Mouse (Mus musculus): ENCODE data around the gene Sumo2. TPM values are rescaled to one million over a fixed set of nuclear protein-coding genes. Genes with fewer than 3 reads are reported as not detected.
"Not testable (repeated sequence)": the region's sequence is repeated elsewhere in the genome, so short reads cannot be mapped to it uniquely, and the experiment has no call there.

Sumo2 gene
- polyA plus RNA-seq, 1 experiment = 202 TPM

DNA sequence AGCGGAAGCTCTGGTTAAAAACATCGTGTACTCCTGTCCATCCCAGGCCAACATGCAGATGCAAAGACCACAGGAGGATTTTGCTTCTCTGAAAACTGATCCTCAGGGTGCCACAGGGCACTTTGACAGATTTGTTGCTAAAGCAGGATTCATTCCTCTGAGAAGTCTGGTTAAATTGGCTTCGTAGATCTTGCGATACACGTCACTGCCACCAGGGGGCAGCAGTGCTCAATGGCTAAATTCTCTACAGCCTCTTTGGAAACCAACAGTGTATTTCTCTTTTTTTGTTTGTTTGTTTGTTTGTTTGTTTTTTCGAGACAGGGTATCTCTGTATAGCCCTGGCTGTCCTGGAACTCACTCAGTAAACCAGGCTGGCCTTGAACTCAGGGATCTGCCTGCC lies 52.4 kb downstream of the Sumo2 start:
- 25% methylated on average over 6 of the region's 6 CpGs for WGBS
- Histone ChIP-seq H3K4me1 (ENCODE audit: control insufficient read depth, insufficient read depth, low read length) (peaks cover 1% of the 10 kb centered on the region; the same call in 1 of the 2 replicates), H3K4me3 (replicated peaks; ENCODE audit: control insufficient read depth, low read depth, low read length) (no peak overlapping the region), H3K27ac (ENCODE audit: control insufficient read depth, insufficient read depth, low read depth, low read length, poor library complexity) (no peak overlapping the region)
- TF ChIP-seq POLR2A (IDR thresholded peaks at IDR 0.05; ENCODE audit: borderline replicate concordance, control insufficient read depth, low read depth, low read length) (no peak), CTCF (IDR thresholded peaks at IDR 0.05; ENCODE audit: control insufficient read depth, insufficient read depth, low read length) (peak; percentile 88)

DNA sequence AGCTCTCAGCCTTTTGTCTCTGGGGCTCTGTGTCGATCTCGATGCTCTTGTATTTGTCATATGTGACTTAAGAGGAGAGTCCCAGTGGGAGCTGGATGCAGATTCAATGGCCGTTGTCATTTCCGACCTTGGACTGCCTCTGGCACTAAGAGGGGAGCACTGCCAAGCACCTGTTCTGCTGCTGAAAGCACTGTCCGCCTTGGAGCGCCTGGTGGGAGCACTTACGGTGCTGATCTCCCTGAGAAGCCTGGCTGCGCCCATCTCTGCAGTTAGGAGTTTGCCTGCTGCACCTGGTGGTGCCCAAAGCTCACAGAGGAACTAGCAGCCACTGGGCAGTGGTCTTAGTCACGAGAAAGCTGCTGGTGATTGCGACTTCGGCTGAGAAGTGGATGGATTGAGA lies 52.8 kb downstream of the Sumo2 start:
- 70% methylated on average over 11 of the region's 11 CpGs for WGBS
- H3K4me1 ChIP-seq (ENCODE audit: control insufficient read depth, insufficient read depth, low read length) = peaks cover 3% of the 10 kb centered on the region; the same call in 1 of the 2 replicates

DNA sequence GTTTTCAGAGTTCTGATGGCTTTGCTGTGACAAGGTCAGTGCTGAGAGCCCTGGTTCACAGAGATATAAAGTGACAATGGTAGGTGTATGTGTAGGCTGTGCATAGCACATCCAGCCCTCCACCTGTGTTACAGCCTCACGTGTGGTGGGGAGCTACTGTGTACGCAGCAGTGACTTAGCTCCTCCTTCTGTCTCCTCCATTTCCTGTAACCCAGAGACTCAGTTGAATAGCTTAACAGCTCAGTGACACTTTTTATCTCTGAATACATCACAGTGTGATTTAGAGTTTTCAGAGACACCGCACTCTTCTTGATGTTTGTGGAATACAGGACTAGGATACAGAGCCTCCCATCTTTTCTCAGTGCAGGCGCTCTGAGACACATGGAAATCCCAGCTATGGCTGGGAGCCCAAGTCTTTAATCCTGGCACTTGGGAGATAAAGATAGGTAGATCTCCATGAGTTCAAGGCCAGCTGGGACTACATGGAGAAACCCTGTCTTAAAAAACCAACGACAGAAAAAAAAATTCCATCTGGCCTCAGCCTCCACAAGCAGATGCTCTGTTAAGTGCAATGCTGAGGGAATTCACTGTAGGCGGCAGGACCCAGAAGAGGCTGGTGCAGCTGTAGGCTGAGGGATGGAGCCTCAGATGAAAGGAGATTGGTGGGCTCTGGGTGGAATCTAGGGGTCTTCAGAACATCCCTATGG lies 54.4 kb downstream of the Sumo2 start:
- WGBS = 79% methylated on average over 6 of the region's 6 CpGs
- TF ChIP-seq POLR2A (IDR thresholded peaks at IDR 0.05; ENCODE audit: borderline replicate concordance, control insufficient read depth, low read depth, low read length) (no peak), CTCF (IDR thresholded peaks at IDR 0.05; ENCODE audit: control insufficient read depth, insufficient read depth, low read length) (no peak)
- peaks cover 3% of the 10 kb centered on the region; the same call in 1 of the 2 replicates for H3K4me1 ChIP-seq (ENCODE audit: control insufficient read depth, insufficient read depth, low read length)

More for the DNA sequence above, 52.8 kb downstream of the Sumo2 start:
- H3K27ac ChIP-seq (ENCODE audit: control insufficient read depth, insufficient read depth, low read depth, low read length, poor library complexity) = no peak overlapping the region
- no peak overlapping the region for H3K4me3 ChIP-seq (replicated peaks; ENCODE audit: control insufficient read depth, low read depth, low read length)
- TF ChIP-seq CTCF (IDR thresholded peaks at IDR 0.05; ENCODE audit: control insufficient read depth, insufficient read depth, low read length) (no peak), POLR2A (IDR thresholded peaks at IDR 0.05; ENCODE audit: borderline replicate concordance, control insufficient read depth, low read depth, low read length) (no peak)

DNA sequence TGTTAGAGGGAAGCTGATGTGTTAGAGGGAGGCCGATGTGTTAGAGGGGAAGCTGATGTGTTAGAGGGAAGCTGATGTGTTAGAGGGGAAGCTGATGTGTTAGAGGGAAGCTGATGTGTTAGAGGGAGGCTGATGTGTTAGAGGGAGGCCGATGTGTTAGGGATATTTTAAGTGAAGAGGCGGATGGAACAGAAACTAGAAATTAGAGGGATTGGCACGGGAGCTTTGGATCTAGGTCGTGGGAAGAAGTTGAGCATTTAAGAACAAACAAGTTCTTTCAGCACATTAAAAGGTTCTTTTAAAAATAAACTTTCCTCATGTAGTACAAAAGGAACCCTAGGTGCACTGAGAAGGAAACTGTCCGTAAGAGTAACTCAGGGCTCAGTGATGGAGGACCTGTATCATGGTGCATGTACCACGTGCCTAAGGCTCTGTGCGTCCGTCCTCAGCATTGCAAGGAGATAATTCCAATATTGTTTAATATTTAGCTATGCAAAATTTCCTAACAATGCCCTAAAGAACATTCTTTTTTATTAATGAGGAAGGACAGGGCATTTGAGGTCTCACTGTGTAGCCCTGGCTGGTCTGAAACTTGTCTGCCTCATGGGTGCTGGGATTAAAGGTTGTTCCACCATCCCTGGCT lies 57.7 kb downstream of the Sumo2 start:
- TF ChIP-seq POLR2A (IDR thresholded peaks at IDR 0.05; ENCODE audit: borderline replicate concordance, control insufficient read depth, low read depth, low read length) (no peak), CTCF (IDR thresholded peaks at IDR 0.05; ENCODE audit: control insufficient read depth, insufficient read depth, low read length) (no peak)
- peaks cover 7% of the 10 kb centered on the region for H3K4me1 ChIP-seq (ENCODE audit: control insufficient read depth, insufficient read depth, low read length)
- H3K27ac ChIP-seq (ENCODE audit: control insufficient read depth, insufficient read depth, low read depth, low read length, poor library complexity) = peak overlapping the region; percentile 91
- peak overlapping the region; percentile 58 for H3K4me3 ChIP-seq (replicated peaks; ENCODE audit: control insufficient read depth, low read depth, low read length)
- WGBS = 59% methylated on average over 9 of the region's 9 CpGs

More for the DNA sequence above, 54.4 kb downstream of the Sumo2 start:
- H3K27ac ChIP-seq (ENCODE audit: control insufficient read depth, insufficient read depth, low read depth, low read length, poor library complexity) = no peak overlapping the region
- no peak overlapping the region for H3K4me3 ChIP-seq (replicated peaks; ENCODE audit: control insufficient read depth, low read depth, low read length)

DNA sequence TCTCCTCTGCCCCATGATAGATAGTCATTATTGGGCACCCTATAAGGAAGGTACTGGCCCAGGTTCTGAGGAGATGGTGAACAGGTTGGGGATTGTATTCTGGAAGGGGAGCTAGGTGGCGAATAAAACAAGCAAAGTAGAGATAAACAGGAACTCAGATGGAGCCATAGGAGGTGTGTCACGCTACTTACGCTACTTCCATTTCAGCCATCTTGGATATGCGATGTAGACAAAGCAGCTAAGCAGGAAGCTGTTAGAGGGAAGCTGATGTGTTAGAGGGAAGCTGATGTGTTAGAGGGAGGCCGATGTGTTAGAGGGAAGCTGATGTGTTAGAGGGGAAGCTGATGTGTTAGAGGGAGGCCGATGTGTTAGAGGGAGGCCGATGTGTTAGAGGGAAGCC lies 58.7 kb downstream of the Sumo2 start:
- Histone ChIP-seq H3K27ac (ENCODE audit: control insufficient read depth, insufficient read depth, low read depth, low read length, poor library complexity) (peak overlapping the region; percentile 71), H3K4me3 (replicated peaks; ENCODE audit: control insufficient read depth, low read depth, low read length) (peak overlapping the region; percentile 44)
- H3K4me1 ChIP-seq (ENCODE audit: control insufficient read depth, insufficient read depth, low read length) = not testable (repeated sequence)
- WGBS = 25% methylated on average over 7 of the region's 7 CpGs

DNA sequence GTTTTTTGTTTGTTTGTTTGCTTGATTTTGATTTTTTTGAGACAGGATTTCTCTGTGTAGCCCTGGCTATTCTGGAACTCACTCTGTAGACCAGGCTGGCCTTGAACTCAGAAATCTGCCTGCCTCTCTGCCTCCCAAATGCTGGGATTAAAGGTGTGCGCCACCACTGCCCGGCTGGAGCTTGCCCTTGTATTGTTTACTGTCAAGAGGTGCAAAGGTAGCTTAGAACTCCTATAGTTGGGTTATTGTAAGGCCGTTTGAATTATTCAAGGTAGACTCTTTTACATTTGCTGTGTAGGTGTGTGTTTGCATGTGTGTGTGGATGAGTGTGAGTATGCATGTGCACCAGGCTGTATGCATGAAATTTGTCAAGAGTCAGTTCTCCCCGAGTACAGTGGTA lies 59.4 kb downstream of the Sumo2 start:
- H3K4me1 ChIP-seq (ENCODE audit: control insufficient read depth, insufficient read depth, low read length) = not testable (repeated sequence)
- 72% methylated on average over 4 of the region's 4 CpGs for WGBS
- H3K4me3 ChIP-seq (replicated peaks; ENCODE audit: control insufficient read depth, low read depth, low read length) = peak overlapping the region; percentile 94
- peak overlapping the region; percentile 71; the same call in 1 of the 2 replicates for H3K27ac ChIP-seq (ENCODE audit: control insufficient read depth, insufficient read depth, low read depth, low read length, poor library complexity)

DNA sequence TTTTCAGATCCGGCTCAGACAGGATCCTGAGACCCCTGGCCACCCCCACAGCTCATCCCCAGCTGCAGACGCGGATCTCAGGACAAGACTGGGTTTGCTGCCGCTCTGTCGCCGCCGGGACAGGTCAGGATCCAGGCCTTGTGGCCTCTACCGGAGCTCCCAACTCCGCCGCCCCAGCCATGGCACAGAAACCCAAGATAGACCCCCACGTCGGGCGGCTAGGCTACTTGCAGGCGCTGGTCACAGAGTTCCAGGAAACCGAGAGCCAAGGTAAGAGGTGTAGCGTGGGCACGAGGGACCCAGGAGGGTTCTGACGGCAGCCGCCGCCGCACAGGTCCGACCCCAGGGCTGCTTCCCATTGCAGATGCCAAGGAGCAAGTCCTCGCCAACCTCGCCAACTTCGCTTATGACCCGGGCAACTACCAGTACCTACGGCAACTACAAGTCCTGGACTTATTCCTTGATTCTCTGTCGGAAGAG lies 60.3 kb downstream of the Sumo2 start:
- WGBS = under 1% methylated on average over 28 of the region's 28 CpGs
- TF ChIP-seq CTCF (IDR thresholded peaks at IDR 0.05; ENCODE audit: control insufficient read depth, insufficient read depth, low read length) = 0 out of 2 replicates have a peak, but pooled peaks have one; percentile 6
- no peak for TF ChIP-seq POLR2A (IDR thresholded peaks at IDR 0.05; ENCODE audit: borderline replicate concordance, control insufficient read depth, low read depth, low read length)
- Histone ChIP-seq H3K27ac (ENCODE audit: control insufficient read depth, insufficient read depth, low read depth, low read length, poor library complexity) (peak overlapping the region; percentile 97), H3K4me3 (replicated peaks; ENCODE audit: control insufficient read depth, low read depth, low read length) (peak overlapping the region; percentile 94), H3K4me1 (ENCODE audit: control insufficient read depth, insufficient read depth, low read length) (peaks cover 7% of the 10 kb centered on the region)

DNA sequence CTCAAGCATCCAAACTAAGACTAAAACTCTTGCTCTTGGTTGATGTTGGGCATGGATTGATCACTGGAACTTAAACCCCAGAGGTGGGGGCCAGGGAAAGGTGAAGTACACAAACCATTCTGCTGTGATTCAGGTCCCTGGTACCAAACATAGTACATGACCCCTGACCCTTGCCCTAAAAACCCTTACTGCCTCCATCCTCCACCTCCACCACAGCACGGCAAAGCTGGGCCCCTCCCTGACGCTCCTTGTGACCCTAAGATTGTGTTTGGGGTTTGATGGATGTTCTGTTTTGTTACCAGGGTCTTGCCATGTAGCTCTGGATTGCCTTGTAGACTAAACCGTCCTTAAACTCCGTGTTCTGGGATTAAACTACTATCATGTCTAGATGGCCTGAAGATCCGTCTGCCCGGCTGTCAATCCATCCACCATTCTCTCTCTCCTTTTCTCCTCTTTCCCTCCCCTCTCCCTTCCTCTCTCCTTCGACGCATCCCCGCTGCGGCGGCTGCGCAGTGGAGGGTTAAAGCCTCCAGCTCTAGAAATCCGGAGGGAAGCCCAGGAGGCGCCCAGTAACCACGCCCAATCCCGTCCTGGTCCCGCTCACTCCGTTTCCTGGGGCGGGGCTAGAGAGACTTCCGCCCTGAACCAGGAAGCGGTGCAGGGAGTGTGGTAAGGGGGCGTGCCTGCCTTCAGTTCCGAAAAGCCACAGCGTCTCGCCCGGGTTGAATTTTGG lies 60.9 kb downstream of the Sumo2 start, which contains the start of gene Armc7:
TSS of gene Armc7 (plus strand) at position 643 of the 733 bp plus-strand sequence.
- 2% methylated on average over 26 of the region's 26 CpGs for WGBS
- Histone ChIP-seq H3K4me3 (replicated peaks; ENCODE audit: control insufficient read depth, low read depth, low read length) (peak within 1 kb of the TSS; percentile 94), H3K27ac (ENCODE audit: control insufficient read depth, insufficient read depth, low read depth, low read length, poor library complexity) (peak within 1 kb of the TSS; percentile 97), H3K4me1 (ENCODE audit: control insufficient read depth, insufficient read depth, low read length) (peaks cover 7% of the 10 kb centered on the region)
- TF ChIP-seq CTCF (IDR thresholded peaks at IDR 0.05; ENCODE audit: control insufficient read depth, insufficient read depth, low read length) (no peak), POLR2A (IDR thresholded peaks at IDR 0.05; ENCODE audit: borderline replicate concordance, control insufficient read depth, low read depth, low read length) (peak; percentile 44; the same call in 1 of the 2 replicates)

All from bone marrow, adult 2 months (tissue).